Mouse (Mus musculus): ENCODE results near the gene 4933407L21Rik. TPM values are rescaled to one million over a fixed set of nuclear protein-coding genes. Genes with fewer than 3 reads are reported as not detected.

4933407L21Rik gene
- total RNA-seq, 1 experiment: 0.09 TPM

DNA sequence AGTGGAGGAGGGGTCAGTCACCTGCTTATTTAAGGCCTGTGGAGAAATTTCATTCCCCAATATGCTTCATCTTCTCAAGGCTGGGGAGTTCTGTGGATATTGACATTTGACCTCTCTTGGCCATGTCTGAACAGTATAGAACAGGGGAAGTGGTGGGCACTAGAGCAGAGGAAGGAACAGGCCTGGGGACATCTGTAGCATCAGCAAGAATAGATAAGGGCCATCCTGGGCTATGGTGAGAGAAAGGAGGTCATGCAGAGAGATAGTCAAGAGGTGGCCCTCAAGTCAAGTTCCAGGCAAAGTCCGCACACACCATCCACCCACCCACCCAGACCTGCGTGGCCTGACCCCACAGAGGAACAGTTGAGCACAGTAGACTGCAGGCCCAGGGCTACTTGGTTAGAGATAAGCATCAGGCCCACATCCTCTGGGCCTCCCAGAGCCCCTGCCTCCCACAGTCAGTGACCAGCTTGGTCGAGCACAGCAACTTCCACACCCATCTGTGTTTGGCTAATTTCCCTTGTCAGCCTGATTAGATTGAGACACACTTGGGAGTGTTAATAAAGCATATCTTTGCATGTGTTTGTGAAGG is 26.7 kb upstream of the 4933407L21Rik start:
- Histone ChIP-seq H3K9me3 (ENCODE audit: control insufficient read depth, insufficient read depth, low read depth, low read length) (no peaks in the 10 kb centered on the region), H3K27ac (ENCODE audit: insufficient read depth, low read depth, low read length, poor library complexity, severe bottlenecking) (no peak overlapping the region), H3K9ac (ENCODE audit: insufficient read depth, low read depth, low read length, poor library complexity, severe bottlenecking) (no peak overlapping the region), H3K4me1 (ENCODE audit: control insufficient read depth in 2 of 2, insufficient read depth in 2 of 2, low read length in 2 of 2, poor library complexity in 1 of 2) (peaks cover 0 to 13% of the 10 kb centered on the region in 2 experiments; a peak in 2 of 4 replicates), H3K4me3 (ENCODE audit: insufficient read depth in 1 of 2, low read depth in 1 of 2, low read length in 2 of 2, poor library complexity in 1 of 2, severe bottlenecking in 1 of 2) (no peak overlapping the region), H3K36me3 (ENCODE audit: control insufficient read depth, insufficient read depth, low read length, poor library complexity, severe bottlenecking) (peaks cover 26% of the 10 kb centered on the region)
- DNase-seq (ENCODE audit: low read depth, low spot score): no peak
- TF ChIP-seq MAFK (IDR thresholded peaks at IDR 0.05; ENCODE audit: insufficient read depth, low read depth, low read length) (no peak), CHD2 (IDR thresholded peaks at IDR 0.05; ENCODE audit: low read depth, low read length) (no peak), ZC3H11A (IDR thresholded peaks at IDR 0.05; ENCODE audit: borderline replicate concordance, low read depth, low read length) (no peak), ZNF384 (IDR thresholded peaks at IDR 0.05; ENCODE audit: low read depth, low read length) (no peak), HCFC1 (IDR thresholded peaks at IDR 0.05; ENCODE audit: borderline replicate concordance, insufficient read depth, low read length) (no peak)
- in situ Hi-C loops (cut with MboI; ENCODE audit: low sequenced_read_pairs in 2 of 2, unreplicated experiment in 2 of 2): no loop called here

GRCm38 (mm10) chr1:85902108-85902561 is 26.1 kb upstream of the 4933407L21Rik start:
- peaks cover 30% of the 10 kb centered on the region for H3K36me3 ChIP-seq (ENCODE audit: control insufficient read depth, insufficient read depth, low read length, poor library complexity, severe bottlenecking)
- in situ Hi-C loops (cut with MboI; ENCODE audit: low sequenced_read_pairs in 2 of 2, unreplicated experiment in 2 of 2): no loop called here
- peaks cover 0 to 10% of the 10 kb centered on the region in 2 experiments; a peak in 2 of 4 replicates for H3K4me1 ChIP-seq (ENCODE audit: control insufficient read depth in 2 of 2, insufficient read depth in 2 of 2, low read length in 2 of 2, poor library complexity in 1 of 2)
- H3K27ac ChIP-seq (ENCODE audit: insufficient read depth, low read depth, low read length, poor library complexity, severe bottlenecking): no peak overlapping the region
- H3K9me3 ChIP-seq (ENCODE audit: control insufficient read depth, insufficient read depth, low read depth, low read length): no peaks in the 10 kb centered on the region
- no peak overlapping the region for H3K4me3 ChIP-seq (ENCODE audit: insufficient read depth in 1 of 2, low read depth in 1 of 2, low read length in 2 of 2, poor library complexity in 1 of 2, severe bottlenecking in 1 of 2)
- DNase-seq (ENCODE audit: low read depth, low spot score): no peak
- TF ChIP-seq HCFC1 (IDR thresholded peaks at IDR 0.05; ENCODE audit: borderline replicate concordance, insufficient read depth, low read length): no peak
- TF ChIP-seq MAFK (IDR thresholded peaks at IDR 0.05; ENCODE audit: insufficient read depth, low read depth, low read length): no peak
- no peak for TF ChIP-seq ZC3H11A (IDR thresholded peaks at IDR 0.05; ENCODE audit: borderline replicate concordance, low read depth, low read length)
- no peak for TF ChIP-seq CHD2 (IDR thresholded peaks at IDR 0.05; ENCODE audit: low read depth, low read length)
- no peak overlapping the region for H3K9ac ChIP-seq (ENCODE audit: insufficient read depth, low read depth, low read length, poor library complexity, severe bottlenecking)

GRCm38 (mm10) chr1:85906892-85907291 is 21.4 kb upstream of the 4933407L21Rik start:
- no peak overlapping the region for H3K4me3 ChIP-seq (ENCODE audit: insufficient read depth in 1 of 2, low read depth in 1 of 2, low read length in 2 of 2, poor library complexity in 1 of 2, severe bottlenecking in 1 of 2)
- H3K4me1 ChIP-seq (ENCODE audit: control insufficient read depth in 2 of 2, insufficient read depth in 2 of 2, low read length in 2 of 2, poor library complexity in 1 of 2): peaks cover 0 to 5% of the 10 kb centered on the region in 2 experiments; a peak in 1 of 4 replicates
- peaks cover 32% of the 10 kb centered on the region for H3K36me3 ChIP-seq (ENCODE audit: control insufficient read depth, insufficient read depth, low read length, poor library complexity, severe bottlenecking)
- no peak overlapping the region for H3K27ac ChIP-seq (ENCODE audit: insufficient read depth, low read depth, low read length, poor library complexity, severe bottlenecking)
- in situ Hi-C loops (cut with MboI; ENCODE audit: low sequenced_read_pairs in 2 of 2, unreplicated experiment in 2 of 2): no loop called here
- no peak overlapping the region for H3K9ac ChIP-seq (ENCODE audit: insufficient read depth, low read depth, low read length, poor library complexity, severe bottlenecking)
- TF ChIP-seq ZNF384 (IDR thresholded peaks at IDR 0.05; ENCODE audit: low read depth, low read length) (no peak), ZC3H11A (IDR thresholded peaks at IDR 0.05; ENCODE audit: borderline replicate concordance, low read depth, low read length) (no peak), MAFK (IDR thresholded peaks at IDR 0.05; ENCODE audit: insufficient read depth, low read depth, low read length) (no peak), HCFC1 (IDR thresholded peaks at IDR 0.05; ENCODE audit: borderline replicate concordance, insufficient read depth, low read length) (no peak), CHD2 (IDR thresholded peaks at IDR 0.05; ENCODE audit: low read depth, low read length) (no peak)
- DNase-seq (ENCODE audit: low read depth, low spot score): no peak
- H3K9me3 ChIP-seq (ENCODE audit: control insufficient read depth, insufficient read depth, low read depth, low read length): no peaks in the 10 kb centered on the region

DNA sequence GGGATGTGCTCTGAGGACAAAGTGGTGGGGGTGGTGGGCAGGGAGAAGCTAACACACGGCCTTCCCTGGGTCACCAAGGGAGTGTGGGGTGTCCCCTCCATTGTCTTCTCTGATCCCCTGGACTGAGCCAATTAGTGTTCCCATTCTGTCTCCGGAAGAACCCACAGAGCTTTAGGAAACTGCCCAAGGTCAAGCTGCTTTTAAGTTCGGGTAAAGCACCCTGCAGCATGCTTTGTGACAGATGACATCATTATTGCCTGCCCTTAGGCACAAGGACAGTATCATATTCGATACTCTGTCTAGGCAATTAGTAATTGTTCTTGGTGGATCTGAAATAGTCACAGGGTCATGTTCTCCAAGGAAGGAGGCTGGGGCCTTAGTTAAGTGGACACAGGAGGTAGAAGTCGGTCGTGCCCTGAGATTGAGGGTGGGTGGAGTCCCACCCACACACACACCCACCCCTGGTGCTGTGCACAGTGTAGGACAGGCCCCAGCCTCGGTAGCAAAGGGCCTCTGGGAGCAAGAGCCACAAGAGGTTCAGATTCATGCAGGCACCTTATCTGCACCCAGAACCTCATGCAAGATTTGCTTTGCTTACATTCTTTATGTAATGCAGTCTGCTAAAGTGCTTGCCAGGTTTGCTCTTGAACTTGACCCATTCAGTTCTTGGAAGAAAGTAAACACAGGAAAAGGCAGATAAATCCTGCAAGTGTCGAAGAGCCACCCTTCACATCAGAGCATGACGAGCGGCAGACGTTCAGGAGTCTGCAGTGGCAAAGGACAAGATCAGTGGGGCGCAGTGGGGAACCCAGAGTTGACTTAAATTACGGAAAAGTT is 19.3 kb upstream of the 4933407L21Rik start:
- H3K4me1 ChIP-seq (ENCODE audit: control insufficient read depth in 2 of 2, insufficient read depth in 2 of 2, low read length in 2 of 2, poor library complexity in 1 of 2): peaks cover 0 to 5% of the 10 kb centered on the region in 2 experiments; a peak in 1 of 4 replicates
- no peak overlapping the region for H3K4me3 ChIP-seq (ENCODE audit: insufficient read depth in 1 of 2, low read depth in 1 of 2, low read length in 2 of 2, poor library complexity in 1 of 2, severe bottlenecking in 1 of 2)
- no peak overlapping the region for H3K27ac ChIP-seq (ENCODE audit: insufficient read depth, low read depth, low read length, poor library complexity, severe bottlenecking)
- no peak overlapping the region for H3K9ac ChIP-seq (ENCODE audit: insufficient read depth, low read depth, low read length, poor library complexity, severe bottlenecking)
- in situ Hi-C loops (cut with MboI; ENCODE audit: low sequenced_read_pairs in 2 of 2, unreplicated experiment in 2 of 2): no loop called here
- no peak for DNase-seq (ENCODE audit: low read depth, low spot score)
- TF ChIP-seq ZC3H11A (IDR thresholded peaks at IDR 0.05; ENCODE audit: borderline replicate concordance, low read depth, low read length) (no peak), CHD2 (IDR thresholded peaks at IDR 0.05; ENCODE audit: low read depth, low read length) (no peak), ZNF384 (IDR thresholded peaks at IDR 0.05; ENCODE audit: low read depth, low read length) (no peak), MAFK (IDR thresholded peaks at IDR 0.05; ENCODE audit: insufficient read depth, low read depth, low read length) (no peak), HCFC1 (IDR thresholded peaks at IDR 0.05; ENCODE audit: borderline replicate concordance, insufficient read depth, low read length) (no peak)
- H3K9me3 ChIP-seq (ENCODE audit: control insufficient read depth, insufficient read depth, low read depth, low read length): no peaks in the 10 kb centered on the region
- peaks cover 26% of the 10 kb centered on the region for H3K36me3 ChIP-seq (ENCODE audit: control insufficient read depth, insufficient read depth, low read length, poor library complexity, severe bottlenecking)
